Mouse (Mus musculus) adrenal gland, adult 2 months (tissue): ENCODE results near the gene Rnf34. TPM values are rescaled to one million over a fixed set of nuclear protein-coding genes. Genes with fewer than 3 reads are reported as not detected.

Source experiments
- DNase-seq: peaks from one replicate; pipeline ENCODE4 v3.0.0; 2021
- polyA plus RNA-seq: library from polyadenylated mRNA; depleted of rRNA; stranded (reverse); fragments of >200 nt; gene quantifications from 2 replicates; pipeline ENCODE4 v1.2.3, GENCODE M21; 2012; rRNA removed
- total RNA-seq, 2 experiments: library from RNA; stranded (reverse); gene quantifications; 2 replicates each; pipeline ENCODE4 v1.2.3; 2021

The Rnf34 gene
- total and polyA plus RNA-seq, 3 experiments, result 4.4 to 33.8 (median 17.9) TPM

DNA sequence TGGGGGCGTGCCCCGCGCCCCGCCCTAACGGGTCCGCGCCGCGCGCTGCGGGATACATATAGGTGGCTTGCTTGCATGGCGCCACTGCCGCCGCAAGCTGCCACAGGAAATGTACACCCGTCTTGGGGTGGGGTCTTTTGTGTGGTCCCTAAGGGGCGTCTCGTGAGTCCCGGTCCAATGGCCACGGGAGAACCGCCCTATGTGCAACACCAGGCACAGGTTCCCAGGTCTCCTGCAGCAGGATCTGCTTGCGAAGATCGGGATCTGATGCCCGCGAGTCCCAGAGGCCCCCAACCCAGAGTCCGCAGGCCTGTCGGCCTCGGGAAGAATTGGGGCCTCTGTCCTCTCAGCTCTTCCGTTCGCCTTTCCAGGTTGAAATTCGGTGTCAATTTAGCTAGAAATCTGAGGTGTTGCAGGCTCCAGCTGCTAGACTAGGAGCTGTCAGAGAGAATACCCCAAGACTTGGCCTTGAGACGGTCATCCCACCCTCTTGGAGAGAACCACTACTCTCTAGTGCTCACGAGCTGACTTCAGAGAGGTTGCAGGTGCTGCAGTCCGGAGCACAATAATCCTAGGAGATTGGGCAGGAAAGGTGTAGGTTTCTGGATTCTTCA is 50.8 kb downstream of the Rnf34 start:
- no peak for DNase-seq

DNA sequence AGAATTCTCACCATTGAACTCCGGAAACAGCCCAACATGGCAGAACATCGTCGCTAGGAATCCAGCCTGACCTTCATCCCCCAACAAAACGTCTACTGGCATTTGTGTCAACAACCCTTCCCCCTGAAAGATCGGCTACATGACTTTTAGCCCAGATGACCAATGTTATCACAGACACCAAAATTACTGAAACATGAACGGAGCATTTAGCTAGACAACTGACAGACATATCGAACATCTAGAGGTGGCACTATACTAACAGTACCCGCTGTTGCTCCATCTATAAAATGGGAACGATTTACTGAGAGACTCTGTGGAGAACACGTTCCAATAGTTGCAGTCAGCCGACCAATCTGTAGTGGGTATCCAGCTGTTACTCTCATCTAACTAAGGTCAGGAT is 51.3 kb downstream of the Rnf34 start:
- no peak for DNase-seq

DNA sequence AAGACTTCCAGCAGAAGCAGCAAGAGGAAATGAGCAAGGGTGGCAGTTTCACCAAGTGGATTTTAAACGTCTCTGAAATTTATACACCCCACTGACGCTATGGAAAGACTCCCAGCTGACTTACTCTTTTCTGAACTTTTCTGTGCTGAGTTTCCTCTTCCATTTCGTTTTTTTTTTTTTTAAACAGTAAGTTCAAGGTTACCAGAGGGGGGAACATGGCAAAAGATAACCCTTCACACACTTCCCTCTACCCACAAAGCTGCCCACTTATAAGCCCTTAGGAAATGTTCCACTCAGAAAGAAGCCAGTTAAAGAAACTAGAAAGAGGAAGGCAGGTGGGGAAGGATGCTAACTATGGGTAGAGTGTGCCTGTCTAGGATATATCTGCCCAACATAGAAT is 51.8 kb downstream of the Rnf34 start:
- no peak for DNase-seq

DNA sequence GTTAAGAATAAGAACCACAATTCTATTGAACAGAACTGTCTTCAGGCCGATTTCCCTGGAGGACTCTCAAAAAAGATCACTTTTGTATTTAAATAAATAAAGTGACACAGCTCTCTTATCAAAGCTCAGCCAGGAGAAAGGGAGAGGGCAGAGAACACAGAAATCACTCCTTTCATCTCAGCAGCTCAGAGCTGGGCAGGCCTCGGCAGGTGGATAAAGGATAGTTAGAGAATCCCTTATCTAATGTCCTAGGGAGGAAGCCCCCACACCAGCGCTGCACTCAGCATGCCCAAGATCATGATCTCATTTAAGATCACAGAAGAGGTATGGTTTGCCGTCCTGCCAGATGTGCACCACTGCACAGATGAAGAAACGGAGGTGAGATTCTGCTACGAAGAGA is 52.4 kb downstream of the Rnf34 start:
- DNase-seq, result no peak

DNA sequence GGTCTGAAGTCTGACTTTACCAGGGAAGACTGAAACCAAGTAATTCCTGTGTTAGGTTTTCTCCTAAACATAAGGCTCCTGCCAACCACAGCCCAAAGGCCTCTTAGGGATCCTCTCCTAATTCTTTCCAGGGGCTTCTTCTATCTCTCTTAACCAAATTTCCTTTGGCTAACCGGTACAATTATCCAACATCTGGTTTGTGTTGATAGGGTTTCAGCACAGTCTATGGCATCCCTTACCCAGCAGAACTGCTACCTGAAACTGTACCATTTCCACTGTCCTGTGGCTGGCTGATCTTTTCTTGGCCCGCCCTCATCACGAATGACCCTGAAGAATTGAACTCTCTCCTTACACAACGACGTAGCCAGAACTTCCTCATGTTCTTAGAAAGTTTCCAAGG is 53.3 kb downstream of the Rnf34 start:
- DNase-seq, result no peak

DNA sequence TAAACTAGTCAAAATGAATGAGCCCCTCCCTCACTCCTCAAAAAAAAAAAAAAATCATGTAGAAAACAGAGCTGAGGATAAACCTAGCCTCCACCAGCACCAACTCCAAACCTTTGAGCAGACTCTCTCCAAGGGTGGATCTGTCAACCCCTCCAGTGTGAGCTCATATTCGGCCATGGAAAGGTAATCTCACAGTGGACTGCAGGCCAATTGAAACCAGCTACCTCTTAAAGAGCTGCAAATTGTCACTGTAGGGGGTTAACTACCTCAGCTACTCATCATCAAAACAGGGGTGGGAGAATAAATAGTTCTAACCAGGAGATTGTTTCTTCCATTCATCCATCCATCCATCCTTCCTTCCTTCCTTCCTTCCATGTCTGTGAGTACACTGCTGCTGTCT is 57.3 kb downstream of the Rnf34 start:
- DNase-seq, result no peak

DNA sequence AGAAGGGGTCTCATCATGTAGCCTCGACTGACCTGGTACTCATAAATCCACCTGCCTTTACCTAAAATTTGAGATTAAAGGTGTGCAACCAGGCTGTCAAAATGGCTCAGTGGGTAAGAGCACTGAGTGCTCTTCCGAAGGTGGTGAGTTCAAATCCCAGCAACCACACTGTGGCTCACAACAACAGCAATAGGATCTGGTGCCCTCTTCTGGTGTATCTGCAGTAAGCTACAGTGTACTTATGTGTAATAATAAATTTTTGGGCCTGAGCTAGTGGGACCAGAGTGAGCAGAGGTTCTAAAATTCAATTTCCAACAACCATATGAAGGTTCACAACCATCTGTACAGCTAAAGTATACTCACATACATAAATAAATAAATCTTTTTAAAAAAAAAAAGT is 58.2 kb downstream of the Rnf34 start:
- DNase-seq, result no peak

DNA sequence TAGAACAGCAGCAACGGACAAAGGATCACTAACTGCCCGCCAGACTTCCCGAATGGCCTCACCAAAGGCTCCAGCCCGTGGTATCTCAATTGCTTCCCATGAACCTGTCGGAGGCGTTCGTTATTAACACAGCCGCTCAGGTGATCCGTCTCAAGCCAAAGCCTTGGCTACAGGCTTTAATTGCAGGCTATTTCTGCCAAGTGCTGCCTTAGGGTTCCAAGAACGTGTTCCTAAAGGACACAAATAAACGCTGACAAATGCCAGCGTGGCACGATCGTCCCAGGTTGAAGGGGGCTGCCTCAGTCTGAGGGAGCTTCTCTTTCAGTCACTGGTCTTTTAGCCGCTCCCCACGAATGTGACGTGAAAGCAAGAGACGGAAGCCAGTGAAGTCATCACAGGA is 59.6 kb downstream of the Rnf34 start:
- DNase-seq, result no peak

DNA sequence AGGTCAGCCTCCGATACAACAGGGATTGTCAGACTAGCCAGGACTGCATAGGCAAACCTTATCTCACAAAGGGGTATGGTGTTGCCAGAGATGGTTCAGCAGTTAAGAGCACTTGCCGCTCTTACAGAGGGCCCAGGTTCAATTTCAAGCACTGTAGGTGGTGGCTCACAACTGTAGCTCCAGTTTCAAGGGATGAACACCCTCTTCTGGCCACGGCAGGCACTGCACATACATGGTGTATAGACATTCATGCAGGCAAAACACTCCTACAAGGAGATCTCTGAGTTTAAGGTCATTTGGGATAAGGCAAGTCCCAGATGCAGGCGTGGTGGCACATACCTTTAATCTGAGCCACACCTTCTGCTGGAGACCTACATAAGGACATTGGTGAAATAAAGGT is 63.0 kb downstream of the Rnf34 start:
- no peak for DNase-seq

DNA sequence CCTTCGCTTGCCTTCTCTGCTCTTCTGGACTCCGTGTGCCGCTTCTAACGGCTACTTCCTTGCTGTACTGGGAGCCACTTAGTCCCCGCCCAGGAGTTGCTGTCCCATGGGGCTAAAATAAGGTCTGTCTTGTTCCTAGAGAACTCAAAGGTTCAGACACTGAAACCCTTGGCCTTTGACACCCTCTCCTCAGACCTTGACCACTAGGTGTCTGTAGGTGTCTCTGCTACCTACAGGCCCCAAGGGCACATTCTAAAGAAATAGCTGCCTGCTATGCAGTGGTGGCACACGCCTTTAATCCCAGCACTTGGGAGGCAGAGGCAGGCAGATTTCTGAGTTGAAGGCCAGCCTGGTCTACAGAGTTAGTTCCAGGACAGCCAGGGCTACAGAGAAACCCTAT is 66.3 kb downstream of the Rnf34 start:
- DNase-seq, result no peak

DNA sequence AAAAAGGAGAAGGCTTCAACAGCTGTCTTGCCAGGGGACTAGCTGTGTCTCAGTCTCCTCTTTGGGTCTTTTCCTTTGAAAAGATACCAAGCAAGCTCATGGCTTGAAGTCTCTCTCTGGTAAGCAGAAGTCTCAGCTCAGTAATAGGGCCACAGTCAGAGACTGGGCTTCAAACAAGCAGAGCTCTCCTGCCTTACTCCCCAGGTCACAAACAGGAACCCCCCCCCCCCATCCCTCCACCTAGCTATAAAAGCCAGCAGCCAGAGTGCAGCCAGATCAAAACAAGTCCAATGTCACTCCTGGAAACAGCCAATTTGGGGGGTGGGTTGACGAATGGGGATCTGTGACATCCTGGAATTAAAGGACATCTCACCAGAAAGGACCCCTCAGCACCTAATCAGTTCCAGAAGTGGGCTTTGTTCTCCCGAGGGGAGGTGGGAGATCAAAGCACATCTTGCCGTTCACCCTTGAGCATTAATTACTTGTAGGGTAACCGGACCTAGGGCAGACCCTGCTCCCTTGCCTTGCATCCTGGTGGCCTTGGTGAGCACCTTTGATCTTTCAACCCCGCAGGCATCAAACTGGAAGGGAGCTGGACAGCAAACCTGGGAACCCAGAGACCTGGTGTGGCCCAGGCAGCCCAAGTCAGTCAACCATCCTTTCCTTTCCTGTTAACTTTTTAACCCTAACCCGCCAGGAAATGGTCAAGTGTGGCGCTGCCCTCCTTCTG is 68.3 kb downstream of the Rnf34 start:
- DNase-seq, result no peak

DNA sequence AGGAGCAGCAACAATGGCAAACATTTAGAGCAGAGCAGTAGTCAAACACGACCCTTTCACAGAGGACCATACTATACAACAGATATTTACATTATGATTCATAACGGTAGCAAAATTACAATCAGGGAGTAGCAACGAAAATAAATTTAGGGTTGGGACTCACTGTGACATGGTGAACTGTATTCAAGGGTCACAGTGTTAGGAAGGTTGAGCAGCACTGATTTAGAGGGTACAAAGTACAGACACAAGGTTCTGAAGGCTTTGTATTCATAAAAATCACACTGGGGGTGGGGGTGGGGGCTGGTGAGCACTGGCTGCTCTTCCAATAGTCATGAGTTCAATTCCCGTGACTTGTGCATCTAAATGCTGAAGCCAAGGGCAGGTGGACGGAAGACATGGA is 70.7 kb downstream of the Rnf34 start:
- DNase-seq, result no peak

Other genes with a start within 250 kb of the Rnf34 start
- 10 to 100 TPM in 1 of 2 experiments, 1 to 10 TPM in 1; 6.5 to 15.7 TPM for gene Ift81, start 235.5 kb upstream of the Rnf34 start, total RNA-seq
- 1.4 and 2.2 TPM in 2 replicates for gene Ift81, start 235.5 kb upstream of the Rnf34 start, polyA plus RNA-seq
- 1 to 10 TPM; 3.0 to 3.3 TPM for gene P2rx7, start 206.1 kb upstream of the Rnf34 start, total RNA-seq
- 3.1 and 5.3 TPM in 2 replicates for gene P2rx7, start 206.1 kb upstream of the Rnf34 start, polyA plus RNA-seq
- 10 to 100 TPM; 35.2 to 46.2 TPM for gene P2rx4, start 142.5 kb upstream of the Rnf34 start, total RNA-seq
- gene P2rx4, start 142.5 kb upstream of the Rnf34 start, polyA plus RNA-seq, result 30.3 and 42.5 TPM in 2 replicates
- gene Camkk2, start 70.6 kb upstream of the Rnf34 start, total RNA-seq, result 10 to 100 TPM; 34.2 to 42.3 TPM
- 53.4 and 55.5 TPM in 2 replicates for gene Camkk2, start 70.6 kb upstream of the Rnf34 start, polyA plus RNA-seq
- gene Anapc5, start 28.7 kb upstream of the Rnf34 start, total RNA-seq, result 100 to 1,000 TPM; 152 to 154 TPM
- 124 and 148 TPM in 2 replicates for gene Anapc5, start 28.7 kb upstream of the Rnf34 start, polyA plus RNA-seq
- 10 to 100 TPM; 13.5 to 15.0 TPM for gene Kdm2b, start 139.8 kb downstream of the Rnf34 start, total RNA-seq
- 11.7 and 12.5 TPM in 2 replicates for gene Kdm2b, start 139.8 kb downstream of the Rnf34 start, polyA plus RNA-seq
- 10 to 100 TPM in 1 of 2 experiments, 1 to 10 TPM in 1; 9.8 to 13.6 TPM for gene Orai1, start 165.0 kb downstream of the Rnf34 start, total RNA-seq
- gene Orai1, start 165.0 kb downstream of the Rnf34 start, polyA plus RNA-seq, result 56.8 and 67.8 TPM in 2 replicates
- not detected for gene Morn3, start 197.0 kb downstream of the Rnf34 start, total RNA-seq
- gene Morn3, start 197.0 kb downstream of the Rnf34 start, polyA plus RNA-seq, result not detected in 2 replicates
- gene Tmem120b, start 218.4 kb downstream of the Rnf34 start, total RNA-seq, result 10 to 100 TPM; 32.0 to 33.2 TPM
- 19.0 and 32.8 TPM in 2 replicates for gene Tmem120b, start 218.4 kb downstream of the Rnf34 start, polyA plus RNA-seq